Mouse (Mus musculus) left cerebral cortex, adult 8-10 months (tissue): ENCODE results near the gene 4930550C14Rik. TPM values are rescaled to one million over a fixed set of nuclear protein-coding genes. Genes with fewer than 3 reads are reported as not detected.

Source experiments
- DNase-seq, 2 experiments: peaks; one replicate each; pipeline ENCODE4 v3.0.0; 2022; ENCODE audit warnings: low spot score in 2 of 2
- total RNA-seq, 4 experiments: library from RNA; stranded (reverse); gene quantifications; 2 replicates each; pipeline ENCODE4 v1.2.4; 2022

The 4930550C14Rik gene
- 1 to 10 TPM in 2 of 4 experiments, under 1 TPM in 2; 0.50 to 1.6 (median 1.0) TPM for total RNA-seq

GRCm38 (mm10) chr9:53402291-53402711, at the start of gene 4930550C14Rik:
Gene 4930550C14Rik (plus strand): TSS chr9:53402325.
- no peak for DNase-seq

GRCm38 (mm10) chr9:53353161-53353560, 49.0 kb upstream of the 4930550C14Rik start:
- DNase-seq, result no peak

DNA sequence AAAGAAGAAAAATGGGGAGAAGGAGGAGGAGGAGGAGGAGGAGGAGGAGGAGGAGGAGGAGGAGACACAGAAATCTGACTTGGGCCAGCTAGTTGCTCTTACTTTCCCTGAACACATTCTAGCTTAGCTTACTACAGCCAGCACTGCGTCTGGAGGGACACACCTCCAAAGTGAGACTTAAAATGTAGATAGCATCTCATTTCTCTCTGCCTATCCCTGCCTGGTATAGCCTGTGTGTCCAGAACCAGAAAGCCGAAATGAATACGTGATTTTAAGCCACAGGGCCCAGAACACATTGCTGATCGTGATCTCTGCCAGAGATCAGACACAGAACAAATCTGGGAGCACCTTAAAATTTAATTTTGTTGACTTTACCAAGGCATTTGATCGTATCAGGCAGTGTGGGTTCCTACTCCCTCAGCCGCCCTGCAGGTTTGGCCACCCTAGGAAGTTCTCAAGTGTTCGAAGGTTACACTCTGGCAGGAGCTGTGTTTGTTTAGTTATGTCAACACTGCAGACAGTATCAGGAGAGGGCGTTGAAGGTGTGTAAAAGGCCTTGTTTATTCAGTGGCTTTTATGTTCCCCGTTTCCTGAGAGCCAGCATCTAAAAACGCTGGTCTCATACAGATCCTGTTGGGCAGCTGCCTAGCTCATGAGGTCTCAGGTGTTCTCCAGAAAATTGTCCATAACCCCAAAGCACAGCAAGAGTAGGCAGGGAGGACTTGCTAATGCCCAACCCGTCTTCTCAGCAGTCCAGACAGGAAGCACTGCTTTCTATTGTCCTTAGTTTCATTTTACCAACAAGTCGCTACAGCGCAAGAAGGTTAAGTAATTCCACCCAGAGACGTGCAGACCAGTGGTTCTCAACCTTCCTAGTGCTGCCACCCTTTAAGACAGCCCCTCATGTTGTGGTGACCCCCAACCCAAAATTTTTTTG, 45.6 kb upstream of the 4930550C14Rik start:
- no peak for DNase-seq

GRCm38 (mm10) chr9:53371339-53371738, 30.8 kb upstream of the 4930550C14Rik start:
- no peak for DNase-seq

DNA sequence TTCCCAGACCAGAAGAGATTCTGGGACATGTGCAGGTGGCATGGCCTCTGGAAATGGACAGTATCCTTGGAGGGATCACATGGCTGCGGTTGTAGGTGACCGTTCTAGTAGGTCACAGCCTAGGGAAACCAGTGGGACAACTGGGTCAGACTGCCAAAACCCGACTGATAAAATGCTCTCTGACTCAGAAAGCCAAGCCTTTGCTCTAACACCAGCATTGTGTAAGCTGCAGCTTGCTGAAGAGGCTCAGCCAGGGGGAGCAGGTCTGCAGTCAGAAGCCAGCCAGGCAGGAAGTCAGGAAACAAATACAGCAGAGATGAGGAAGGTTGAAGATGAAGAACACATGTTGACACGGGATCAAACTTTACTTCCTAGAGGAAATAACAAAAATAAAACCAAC, 26.2 kb upstream of the 4930550C14Rik start:
- DNase-seq, result no peak

DNA sequence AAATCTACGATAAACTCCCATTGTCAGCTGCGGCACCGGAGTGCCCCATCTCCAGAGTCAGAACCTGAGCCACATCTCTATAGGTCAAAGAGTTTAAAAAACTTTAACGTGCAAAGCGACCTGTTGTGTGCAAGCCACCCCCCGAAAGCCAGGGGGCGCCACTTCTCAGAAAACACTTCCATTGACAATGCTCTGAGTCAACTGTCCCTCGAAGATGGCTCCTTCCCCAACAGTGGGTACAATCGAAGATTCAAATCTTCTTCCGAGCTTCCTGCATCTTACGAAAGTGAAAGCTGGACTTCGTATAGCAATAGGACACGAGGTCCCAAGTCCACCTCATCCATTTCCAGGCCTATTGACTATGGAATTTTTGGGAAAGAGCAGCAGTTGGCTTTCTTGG, 25.3 kb upstream of the 4930550C14Rik start:
- DNase-seq, result no peak

GRCm38 (mm10) chr9:53377597-53377996, 24.5 kb upstream of the 4930550C14Rik start:
- DNase-seq, result no peak

- DNase-seq, result no peak
Measured at GRCm38 (mm10) chr9:53378171-53378570, 24.0 kb upstream of the 4930550C14Rik start.

DNA sequence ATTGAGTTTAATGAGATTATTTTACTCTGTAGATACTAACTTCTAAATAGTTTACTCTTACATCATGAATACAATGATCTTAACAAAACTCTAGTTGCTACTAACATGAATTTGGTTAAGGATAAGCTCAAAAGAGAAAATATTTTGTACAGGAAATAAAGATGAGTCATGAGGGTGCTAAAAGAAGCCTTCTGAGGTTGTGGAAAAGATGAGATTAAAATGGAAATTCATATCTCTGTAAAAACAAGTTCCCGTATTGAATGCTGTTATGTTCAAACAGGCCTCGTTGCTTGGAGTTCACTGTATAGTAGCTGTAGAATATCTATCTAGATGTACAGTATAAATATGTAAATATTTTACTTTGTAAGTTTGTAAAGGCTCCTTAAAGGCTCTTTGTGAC, 21.5 kb upstream of the 4930550C14Rik start:
- DNase-seq, result no peak

- no peak for DNase-seq
Measured at GRCm38 (mm10) chr9:53381113-53381615, 21.0 kb upstream of the 4930550C14Rik start.

DNA sequence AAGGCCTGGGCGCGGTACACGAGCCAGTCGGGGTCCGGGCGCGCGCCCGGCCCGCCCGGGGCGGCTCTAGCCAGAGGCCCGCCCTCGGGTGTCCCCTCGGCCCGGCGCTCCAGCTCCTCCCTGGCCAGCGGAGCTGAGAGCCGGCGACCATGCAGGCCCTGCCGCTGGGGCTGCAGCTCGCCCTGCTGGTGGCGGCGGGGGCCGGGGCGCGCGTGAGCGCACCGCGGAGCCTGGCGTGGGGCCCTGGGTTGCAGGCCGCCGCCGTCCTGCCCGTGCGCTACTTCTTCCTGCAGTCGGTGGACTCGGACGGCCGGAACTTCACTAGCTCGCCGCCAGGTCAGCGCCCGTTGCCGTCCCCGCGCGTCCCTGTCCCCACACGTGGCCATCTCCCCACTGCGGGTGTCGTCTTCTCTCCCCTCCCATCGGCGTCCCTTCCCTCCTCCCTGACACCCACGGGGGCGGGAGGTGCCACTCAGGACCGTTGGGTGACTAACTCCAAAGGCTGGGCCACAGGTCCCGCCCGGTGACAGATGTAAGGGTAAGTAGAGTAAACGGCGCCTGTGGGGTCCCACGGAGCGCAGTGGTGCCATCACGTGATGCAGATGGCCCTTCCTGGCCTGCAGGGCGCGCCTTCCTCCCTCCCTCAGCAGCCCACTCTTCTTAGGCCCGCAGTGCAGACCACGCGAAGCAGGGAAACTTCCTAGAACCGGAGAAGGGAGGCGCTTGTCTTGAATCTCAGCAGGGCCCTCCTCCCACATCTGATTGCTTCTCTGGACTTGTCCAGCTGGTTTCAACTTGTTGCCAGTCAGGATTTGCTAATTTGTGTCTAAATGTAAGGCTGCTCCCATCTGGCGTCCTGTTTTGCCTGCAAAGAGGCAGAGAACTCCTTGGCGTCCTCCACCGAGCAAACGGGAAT, 17.9 kb upstream of the 4930550C14Rik start, which contains the start of gene Kdelc2:
Gene Kdelc2 (plus strand): TSS at position 75 of the 916 bp plus-strand sequence.
- peak; percentile 52 to 88 for DNase-seq

DNA sequence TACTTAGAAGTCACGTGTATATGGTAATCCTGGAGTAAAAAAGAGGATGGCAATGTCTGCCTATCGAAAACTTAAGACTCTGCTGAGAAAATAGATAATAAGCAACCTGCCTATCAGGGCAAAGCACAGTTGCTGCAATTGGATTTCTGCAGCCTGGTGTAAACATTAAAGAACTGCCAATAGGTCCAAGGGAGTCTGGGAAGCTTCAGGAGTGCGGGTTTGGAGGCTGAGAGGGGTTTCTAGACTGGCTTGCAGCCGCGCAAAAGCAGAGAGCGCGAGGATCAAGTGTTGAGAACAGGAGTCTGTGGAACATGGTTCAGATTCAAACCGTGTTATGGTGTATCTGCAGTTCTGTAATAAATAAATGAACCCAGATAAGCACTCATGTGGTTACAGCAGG, 17.3 kb upstream of the 4930550C14Rik start:
- DNase-seq, result no peak

GRCm38 (mm10) chr9:53387431-53387830, 14.7 kb upstream of the 4930550C14Rik start:
- DNase-seq, result no peak

- DNase-seq, result no peak
Measured at GRCm38 (mm10) chr9:53389109-53389508, 13.0 kb upstream of the 4930550C14Rik start.

DNA sequence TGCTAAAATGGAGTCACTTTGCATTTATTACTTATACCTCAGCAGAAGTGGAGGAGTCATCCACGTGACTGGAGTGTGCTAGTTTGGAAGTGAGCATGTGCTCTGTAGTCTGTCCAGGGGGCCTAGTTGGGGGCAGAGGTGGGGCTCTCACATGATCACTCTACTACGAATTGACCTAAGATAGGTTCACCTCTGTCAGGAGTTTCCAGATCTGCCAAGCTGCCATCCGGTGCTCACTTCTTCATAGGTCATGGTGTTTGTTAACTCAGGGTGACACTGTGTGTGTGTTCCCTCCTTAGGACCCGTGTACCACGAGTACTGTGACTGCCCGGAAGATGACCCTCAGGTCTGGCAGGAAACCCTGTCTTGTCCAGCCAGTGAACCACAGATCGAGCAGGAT, 12.0 kb upstream of the 4930550C14Rik start:
- no peak for DNase-seq

- no peak for DNase-seq
Measured at GRCm38 (mm10) chr9:53397685-53398387, 4.3 kb upstream of the 4930550C14Rik start.

DNA sequence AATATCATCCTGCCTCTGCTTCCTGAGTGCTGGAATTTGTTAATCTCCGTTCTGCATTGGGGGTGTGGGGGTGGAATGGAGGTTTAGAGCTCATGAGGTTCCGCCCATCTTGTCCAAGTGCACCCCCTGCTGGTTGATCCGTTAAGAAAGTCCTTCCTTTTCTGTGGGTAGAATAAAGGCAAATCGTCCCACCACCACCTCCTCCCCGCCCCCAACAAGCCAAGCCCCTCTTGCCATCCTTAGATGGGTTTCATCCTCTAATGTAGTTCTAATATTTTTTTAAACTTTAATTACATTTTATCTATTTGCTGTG, 3.8 kb upstream of the 4930550C14Rik start:
- no peak for DNase-seq

DNA sequence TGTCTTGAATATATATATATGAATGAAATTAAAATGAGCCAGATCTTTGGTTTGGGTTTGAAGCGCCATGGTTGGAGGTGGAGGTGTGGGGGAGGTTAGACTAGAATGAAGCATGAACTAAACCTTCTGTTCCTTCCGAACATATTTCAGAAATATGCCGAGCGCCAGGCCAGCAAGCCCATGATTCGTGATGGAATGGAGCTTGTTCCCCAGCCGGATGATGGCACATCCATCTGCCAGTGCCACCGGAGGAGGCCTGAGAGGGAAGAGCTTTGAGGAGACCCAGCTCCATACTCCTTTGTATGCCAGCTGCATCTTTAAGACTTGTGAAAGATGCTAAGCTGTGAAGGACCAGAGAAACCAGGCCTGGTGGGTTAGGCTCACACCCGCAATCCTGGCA, 2.6 kb upstream of the 4930550C14Rik start:
- DNase-seq, result no peak

DNA sequence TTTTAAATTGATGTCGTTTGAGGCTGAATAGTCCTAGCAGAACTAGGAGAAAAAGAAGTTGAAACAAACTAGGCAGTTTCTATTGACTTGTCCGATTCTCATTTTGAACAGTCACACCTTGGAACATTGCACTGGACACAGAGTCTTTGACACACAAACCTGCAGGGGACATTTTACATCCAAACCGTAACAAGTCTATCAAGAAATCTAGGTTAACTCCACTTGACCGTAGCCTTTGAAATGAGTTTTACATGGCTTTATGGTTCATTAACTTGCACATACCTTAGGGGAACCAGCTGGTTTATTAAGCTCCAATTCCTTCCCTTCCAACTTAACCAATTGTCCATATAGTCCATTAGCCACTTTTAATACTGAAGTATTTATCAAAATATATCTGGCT, 1.4 kb upstream of the 4930550C14Rik start:
- no peak for DNase-seq

- no peak for DNase-seq
Measured at GRCm38 (mm10) chr9:53401146-53401545, 979 bp upstream of the 4930550C14Rik start.

DNA sequence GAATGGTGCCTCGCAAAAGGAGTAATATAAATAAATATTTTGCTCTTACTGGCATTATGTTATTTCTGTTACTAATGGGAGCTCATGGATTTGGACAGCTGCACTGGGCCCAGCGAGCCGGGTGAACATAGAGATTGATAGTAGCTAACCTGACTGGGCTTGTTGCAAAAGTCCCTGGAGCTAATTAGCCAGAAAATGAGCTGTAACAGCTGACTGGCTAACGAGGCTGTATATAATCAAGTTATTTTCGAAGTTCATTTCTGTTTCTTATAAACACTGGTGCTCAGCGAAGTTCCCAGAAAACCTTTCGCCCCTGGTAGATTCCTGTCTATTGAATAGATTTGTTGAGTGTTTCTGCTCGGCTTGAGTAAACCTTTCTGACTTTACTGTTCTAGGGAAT, 866 bp downstream of the 4930550C14Rik start:
- DNase-seq, result no peak
